8 mouse cellular contexts compared by ENCODE assay signal in the genomic region with DNA sequence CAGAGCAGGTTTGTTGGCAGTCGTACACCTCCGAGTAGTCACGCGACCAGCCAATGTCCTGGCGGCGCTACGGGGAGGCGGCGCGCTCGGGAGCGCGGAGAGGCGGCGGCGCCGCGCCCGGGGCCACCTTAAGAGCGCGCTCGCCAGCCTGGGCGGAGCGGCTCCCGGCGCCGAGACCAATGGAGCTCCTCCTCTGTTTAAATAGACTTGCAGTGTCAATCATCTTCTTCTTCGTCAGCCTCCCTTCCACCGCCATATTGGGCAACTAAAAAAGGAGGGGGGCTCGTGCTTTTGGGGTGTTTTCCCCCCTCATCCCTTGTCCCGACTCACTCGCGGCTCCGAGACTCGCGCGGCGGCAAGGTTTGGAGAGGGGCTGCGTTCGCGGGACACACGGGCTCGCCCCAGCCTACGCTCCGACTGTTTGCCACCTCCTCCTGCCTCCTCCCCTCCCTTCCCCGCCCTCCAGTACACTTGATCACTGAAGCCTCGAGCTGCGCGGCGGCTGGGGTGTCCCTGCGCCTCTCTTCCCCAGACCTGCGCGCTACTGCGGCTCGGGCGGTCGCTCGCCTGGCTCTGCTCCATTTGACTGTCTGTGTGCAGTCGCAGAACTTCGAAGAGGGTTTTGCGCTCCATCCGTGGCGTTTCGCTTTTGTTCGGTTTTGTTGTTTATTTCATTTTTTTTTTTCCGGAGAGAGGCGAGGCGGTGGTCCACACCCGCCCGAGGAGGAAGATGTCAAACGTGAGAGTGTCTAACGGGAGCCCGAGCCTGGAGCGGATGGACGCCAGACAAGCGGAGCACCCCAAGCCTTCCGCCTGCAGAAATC. TPM values are rescaled to one million over a fixed set of nuclear protein-coding genes. Genes with fewer than 3 reads are reported as not detected.
DNase-seq lines count a peak whose midpoint lies in the region; ATAC-seq and TF ChIP-seq lines count a peak whose summit lies in the region.

A gene (plus strand): TSS at position 212 of the 824 bp plus-strand sequence.

- H3K4me1 ChIP-seq in heart, embryonic 10.5 days: peaks cover 32% of the 10 kb centered on the region
- peaks cover 51% of the 10 kb centered on the region for H3K4me1 ChIP-seq in kidney, embryonic 15.5 days
- peaks cover 30% of the 10 kb centered on the region for H3K4me1 ChIP-seq in limb, embryonic 15.5 days
- H3K4me1 ChIP-seq in midbrain, postnatal 0 days (ENCODE audit: insufficient read depth, low read length): no peaks in the 10 kb centered on the region

- TF ChIP-seq CTCF in brain, embryonic 14.5 days (IDR thresholded peaks at IDR 0.05; ENCODE audit: borderline replicate concordance, extremely low read depth, insufficient read depth, insufficient read length): no peak
- TF ChIP-seq CTCF in midbrain, postnatal 0 days (IDR thresholded peaks at IDR 0.05): no peak

- H3K9ac ChIP-seq in kidney, embryonic 15.5 days: peak within 1 kb of the TSS; percentile 86
- peak within 1 kb of the TSS; percentile 75 for H3K9ac ChIP-seq in limb, embryonic 15.5 days
- peak within 1 kb of the TSS; percentile 79 for H3K9ac ChIP-seq in midbrain, postnatal 0 days (replicated peaks; ENCODE audit: low read length, poor library complexity, severe bottlenecking)

- WGBS in heart, embryonic 10.5 days: under 1% methylated on average over 77 of the region's 77 CpGs
- WGBS in kidney, embryonic 15.5 days: under 1% methylated on average over 76 of the region's 77 CpGs
- under 1% methylated on average over 76 of the region's 77 CpGs for WGBS in limb, embryonic 15.5 days
- WGBS in midbrain, postnatal 0 days: under 1% methylated on average over 61 of the region's 77 CpGs

- peak within 1 kb of the TSS; percentile 96 for H3K27ac ChIP-seq in heart, embryonic 10.5 days
- H3K27ac ChIP-seq in kidney, embryonic 15.5 days: peak within 1 kb of the TSS; percentile 98
- H3K27ac ChIP-seq in limb, embryonic 15.5 days: peak within 1 kb of the TSS; percentile 99
- H3K27ac ChIP-seq in midbrain, postnatal 0 days (ENCODE audit: low read depth, low read length): peak within 1 kb of the TSS; percentile 92

- TF ChIP-seq POLR2A in brain, embryonic 14.5 days (IDR thresholded peaks at IDR 0.05; ENCODE audit: borderline replicate concordance, extremely low read depth, insufficient read depth, insufficient read length, poor library complexity, severe bottlenecking): peak; percentile 65

- peak; percentile 83 for ATAC-seq in erythroblast, adult 5-6 weeks (replicated peaks; ENCODE audit: low FRiP score, poor library complexity, severe bottlenecking)
- ATAC-seq in kidney, embryonic 15.5 days (replicated peaks; ENCODE audit: low FRiP score): peak; percentile 96
- peak; percentile 94 for ATAC-seq in limb, embryonic 15.5 days (ENCODE audit: insufficient number of reproducible peaks, low FRiP score, low TSS enrichment, low read depth)
- peak; percentile 93 for ATAC-seq in midbrain, postnatal 0 days (ENCODE audit: low FRiP score)

- 0 out of 2 replicates have a peak, but pooled peaks cover 11% of the 10 kb centered on the region for H3K36me3 ChIP-seq in heart, embryonic 10.5 days
- H3K36me3 ChIP-seq in kidney, embryonic 15.5 days: peaks cover 6% of the 10 kb centered on the region; the same call in 1 of the 2 replicates
- H3K36me3 ChIP-seq in limb, embryonic 15.5 days: no peaks in the 10 kb centered on the region
- H3K36me3 ChIP-seq in midbrain, postnatal 0 days (ENCODE audit: insufficient read depth, low read length): no peaks in the 10 kb centered on the region

- DNase-seq in CD4-positive helper T cell, adult 2 months (ENCODE audit: low read depth, low spot score): peak; percentile 96
- peak; percentile 99 for DNase-seq in brain, embryonic 14.5 days (ENCODE audit: low read depth)
- peak; percentile 95 for DNase-seq in heart, embryonic 10.5 days (ENCODE audit: low spot score)
- peak; percentile 95 for DNase-seq in midbrain, postnatal 0 days (ENCODE audit: low spot score)
- peak; percentile 74 to 83 for DNase-seq in spleen, postnatal 14 days (ENCODE audit: low spot score in 2 of 2)

- H3K9me3 ChIP-seq in heart, embryonic 10.5 days: no peaks in the 10 kb centered on the region
- no peaks in the 10 kb centered on the region for H3K9me3 ChIP-seq in kidney, embryonic 15.5 days (replicated peaks)
- H3K9me3 ChIP-seq in limb, embryonic 15.5 days: no peaks in the 10 kb centered on the region
- no peaks in the 10 kb centered on the region for H3K9me3 ChIP-seq in midbrain, postnatal 0 days (ENCODE audit: low read length)

- H3K4me3 ChIP-seq in heart, embryonic 10.5 days: peak within 1 kb of the TSS; percentile 92
- H3K4me3 ChIP-seq in kidney, embryonic 15.5 days (replicated peaks): peak within 1 kb of the TSS; percentile 78
- H3K4me3 ChIP-seq in limb, embryonic 15.5 days: peak within 1 kb of the TSS; percentile 62
- H3K4me3 ChIP-seq in midbrain, postnatal 0 days (ENCODE audit: low read depth, low read length): peak within 1 kb of the TSS; percentile 80

- no peaks in the 10 kb centered on the region for H3K27me3 ChIP-seq in heart, embryonic 10.5 days (ENCODE audit: insufficient read depth, poor library complexity, severe bottlenecking)
- H3K27me3 ChIP-seq in kidney, embryonic 15.5 days: no peaks in the 10 kb centered on the region
- no peaks in the 10 kb centered on the region for H3K27me3 ChIP-seq in limb, embryonic 15.5 days
- H3K27me3 ChIP-seq in midbrain, postnatal 0 days (ENCODE audit: insufficient read depth, low read length): no peaks in the 10 kb centered on the region

- peak within 1 kb of the TSS; percentile 87 for H3K4me2 ChIP-seq in kidney, embryonic 15.5 days
- peak within 1 kb of the TSS; percentile 87 for H3K4me2 ChIP-seq in limb, embryonic 15.5 days
- peak within 1 kb of the TSS; percentile 96 for H3K4me2 ChIP-seq in midbrain, postnatal 0 days (ENCODE audit: low read depth, low read length, poor library complexity, severe bottlenecking)

RNA-seq across cellular contexts. Expression of the gene that starts here (rescaled TPM):
- 45.8 and 55.9 TPM in 2 replicates for polyA plus RNA-seq in brain, embryonic 14.5 days (2012; rRNA removed)
- total RNA-seq in erythroblast, adult 5-6 weeks (2015; ENCODE audit: low replicate concordance): 256 and 258 TPM in 2 replicates
- 354 and 386 TPM in 2 replicates for total RNA-seq in erythroblast, adult 5-6 weeks (2017; ENCODE audit: low replicate concordance)
- polyA plus RNA-seq in heart, embryonic 10.5 days (2016; fragmentation: Nextera tagmentation; extraction: Ambion mirVana): 11.0 and 12.0 TPM in 2 replicates
- polyA plus RNA-seq in kidney, embryonic 15.5 days (2015; fragmentation: Nextera tagmentation; extraction: Ambion mirVana): 15.9 and 17.6 TPM in 2 replicates
- polyA plus RNA-seq in limb, embryonic 15.5 days (2015; fragmentation: Nextera tagmentation; extraction: Ambion mirVana): 19.4 and 20.5 TPM in 2 replicates
- total RNA-seq in midbrain, postnatal 0 days (2014; rRNA removed): 48.5 and 58.8 TPM in 2 replicates
- 23.9 and 25.6 TPM in 2 replicates for polyA plus RNA-seq in midbrain, postnatal 0 days (2015; fragmentation: Nextera tagmentation; extraction: Ambion mirVana)

Comparison
In these comparisons a context has a peak if more than half of its experiments do, and no peak if none do; other contexts are left out.
1. Peak in every context shown above with its lines: DNase-seq, ATAC-seq, H3K4me3 ChIP-seq and H3K27ac ChIP-seq.